Mouse (Mus musculus): ENCODE results near the gene Gse1. TPM values are rescaled to one million over a fixed set of nuclear protein-coding genes. Genes with fewer than 3 reads are reported as not detected.
A peak's percentile ranks its signal among the peaks of the same experiment; 100 is the strongest.
"Not testable (repeated sequence)": the region's sequence is repeated elsewhere in the genome, so short reads cannot be mapped to it uniquely, and the experiment has no call there.

Gene Gse1
- polyA plus RNA-seq, 1 experiment from 2014 or later = 17.8 TPM

GRCm38 (mm10) chr8:120328361-120329022, 100.2 kb downstream of the Gse1 start:
- DNase-seq (ENCODE audit: low spot score) (no peak), ATAC-seq (ENCODE audit: low FRiP score) (no peak)
- H3K4me3 ChIP-seq (ENCODE audit: low read depth, low read length) = no peak overlapping the region
- no peak overlapping the region for H3K27ac ChIP-seq (ENCODE audit: low read depth, low read length)
- peaks cover 14% of the 10 kb centered on the region for H3K4me1 ChIP-seq (replicated peaks; ENCODE audit: control insufficient read depth, insufficient read depth, low read length)
- no peaks in the 10 kb centered on the region for H3K36me3 ChIP-seq (ENCODE audit: control insufficient read depth, insufficient read depth, low read length)
- H3K9me3 ChIP-seq (ENCODE audit: control insufficient read depth, low read length) = no peaks in the 10 kb centered on the region
- H3K9ac ChIP-seq (ENCODE audit: low read depth, low read length) = no peak overlapping the region
- WGBS = 90% methylated on average over 13 of the region's 13 CpGs
- no peaks in the 10 kb centered on the region; the same call in 1 of the 2 replicates for H3K27me3 ChIP-seq (ENCODE audit: control insufficient read depth, insufficient read depth, low read length)
- no peak overlapping the region for H3K4me2 ChIP-seq (replicated peaks; ENCODE audit: low read depth, low read length)

- Histone ChIP-seq H3K27me3 (ENCODE audit: control insufficient read depth, insufficient read depth, low read length) (no peaks in the 10 kb centered on the region; the same call in 1 of the 2 replicates), H3K4me1 (replicated peaks; ENCODE audit: control insufficient read depth, insufficient read depth, low read length) (peaks cover 8% of the 10 kb centered on the region; the same call in 1 of the 2 replicates)
- 88% methylated on average over 11 of the region's 11 CpGs for WGBS
These were observed 100.9 kb downstream of the Gse1 start for GRCm38 (mm10) chr8:120329030-120329748.

GRCm38 (mm10) chr8:120331027-120331426, 102.8 kb downstream of the Gse1 start:
- no peaks in the 10 kb centered on the region for H3K36me3 ChIP-seq (ENCODE audit: control insufficient read depth, insufficient read depth, low read length)
- no peak overlapping the region for H3K4me3 ChIP-seq (ENCODE audit: low read depth, low read length)
- no peak overlapping the region for H3K9ac ChIP-seq (ENCODE audit: low read depth, low read length)
- H3K9me3 ChIP-seq (ENCODE audit: control insufficient read depth, low read length) = no peaks in the 10 kb centered on the region
- ATAC-seq (ENCODE audit: low FRiP score) = no peak
- DNase-seq (ENCODE audit: low spot score) = no peak
- peaks cover 21% of the 10 kb centered on the region for H3K4me1 ChIP-seq (replicated peaks; ENCODE audit: control insufficient read depth, insufficient read depth, low read length)
- H3K4me2 ChIP-seq (replicated peaks; ENCODE audit: low read depth, low read length) = no peak overlapping the region
- no peak overlapping the region for H3K27ac ChIP-seq (ENCODE audit: low read depth, low read length)
- WGBS = 81% methylated on average over 7 of the region's 7 CpGs
- H3K27me3 ChIP-seq (ENCODE audit: control insufficient read depth, insufficient read depth, low read length) = no peaks in the 10 kb centered on the region; the same call in 1 of the 2 replicates

More at GRCm38 (mm10) chr8:120329030-120329748, 100.9 kb downstream of the Gse1 start:
- ATAC-seq (ENCODE audit: low FRiP score) (no peak), DNase-seq (ENCODE audit: low spot score) (no peak)
- Histone ChIP-seq H3K36me3 (ENCODE audit: control insufficient read depth, insufficient read depth, low read length) (no peaks in the 10 kb centered on the region), H3K4me3 (ENCODE audit: low read depth, low read length) (no peak overlapping the region), H3K9me3 (ENCODE audit: control insufficient read depth, low read length) (no peaks in the 10 kb centered on the region), H3K4me2 (replicated peaks; ENCODE audit: low read depth, low read length) (no peak overlapping the region), H3K27ac (ENCODE audit: low read depth, low read length) (no peak overlapping the region), H3K9ac (ENCODE audit: low read depth, low read length) (no peak overlapping the region)

- no peaks in the 10 kb centered on the region; the same call in 1 of the 2 replicates for H3K27me3 ChIP-seq (ENCODE audit: control insufficient read depth, insufficient read depth, low read length)
These were observed 104.3 kb downstream of the Gse1 start for GRCm38 (mm10) chr8:120332379-120333229.

GRCm38 (mm10) chr8:120333681-120334080, 105.4 kb downstream of the Gse1 start:
- peaks cover 26% of the 10 kb centered on the region for H3K4me1 ChIP-seq (replicated peaks; ENCODE audit: control insufficient read depth, insufficient read depth, low read length)
- H3K4me2 ChIP-seq (replicated peaks; ENCODE audit: low read depth, low read length) = no peak overlapping the region
- WGBS = 90% methylated on average over 4 of the region's 4 CpGs
- H3K36me3 ChIP-seq (ENCODE audit: control insufficient read depth, insufficient read depth, low read length) = no peaks in the 10 kb centered on the region
- no peak overlapping the region for H3K27ac ChIP-seq (ENCODE audit: low read depth, low read length)
- ATAC-seq (ENCODE audit: low FRiP score) (no peak), DNase-seq (ENCODE audit: low spot score) (no peak)
- no peaks in the 10 kb centered on the region for H3K9me3 ChIP-seq (ENCODE audit: control insufficient read depth, low read length)
- no peak overlapping the region for H3K4me3 ChIP-seq (ENCODE audit: low read depth, low read length)
- no peak overlapping the region for H3K9ac ChIP-seq (ENCODE audit: low read depth, low read length)
- no peaks in the 10 kb centered on the region; the same call in 1 of the 2 replicates for H3K27me3 ChIP-seq (ENCODE audit: control insufficient read depth, insufficient read depth, low read length)

More at GRCm38 (mm10) chr8:120332379-120333229, 104.3 kb downstream of the Gse1 start:
- WGBS = 74% methylated on average over 16 of the region's 16 CpGs
- Histone ChIP-seq H3K4me3 (ENCODE audit: low read depth, low read length) (no peak overlapping the region), H3K4me2 (replicated peaks; ENCODE audit: low read depth, low read length) (no peak overlapping the region), H3K36me3 (ENCODE audit: control insufficient read depth, insufficient read depth, low read length) (no peaks in the 10 kb centered on the region), H3K27ac (ENCODE audit: low read depth, low read length) (no peak overlapping the region), H3K4me1 (replicated peaks; ENCODE audit: control insufficient read depth, insufficient read depth, low read length) (peaks cover 22% of the 10 kb centered on the region), H3K9ac (ENCODE audit: low read depth, low read length) (no peak overlapping the region), H3K9me3 (ENCODE audit: control insufficient read depth, low read length) (no peaks in the 10 kb centered on the region)
- ATAC-seq (ENCODE audit: low FRiP score) (no peak), DNase-seq (ENCODE audit: low spot score) (peak; percentile 66)

- not testable (repeated sequence) for H3K27me3 ChIP-seq (ENCODE audit: control insufficient read depth, insufficient read depth, low read length); H3K9me3 ChIP-seq (ENCODE audit: control insufficient read depth, low read length); H3K4me3 ChIP-seq (ENCODE audit: low read depth, low read length); H3K9ac ChIP-seq (ENCODE audit: low read depth, low read length); H3K36me3 ChIP-seq (ENCODE audit: control insufficient read depth, insufficient read depth, low read length); ATAC-seq (ENCODE audit: low FRiP score); H3K4me2 ChIP-seq (replicated peaks; ENCODE audit: low read depth, low read length); DNase-seq (ENCODE audit: low spot score)
- peak overlapping the region; percentile 95 for H3K27ac ChIP-seq (ENCODE audit: low read depth, low read length)
- WGBS = 56% methylated on average over 3 of the region's 3 CpGs
- peaks cover 26% of the 10 kb centered on the region for H3K4me1 ChIP-seq (replicated peaks; ENCODE audit: control insufficient read depth, insufficient read depth, low read length)
These were observed 106.0 kb downstream of the Gse1 start for GRCm38 (mm10) chr8:120334261-120334660.

- peaks cover 26% of the 10 kb centered on the region for H3K4me1 ChIP-seq (replicated peaks; ENCODE audit: control insufficient read depth, insufficient read depth, low read length)
- DNase-seq (ENCODE audit: low spot score) (peak; percentile 85), ATAC-seq (ENCODE audit: low FRiP score) (peak; percentile 61)
- H3K36me3 ChIP-seq (ENCODE audit: control insufficient read depth, insufficient read depth, low read length) = no peaks in the 10 kb centered on the region
- H3K27ac ChIP-seq (ENCODE audit: low read depth, low read length) = peak overlapping the region; percentile 95
- peak overlapping the region; percentile 44; the same call in 1 of the 2 replicates for H3K9ac ChIP-seq (ENCODE audit: low read depth, low read length)
- no peaks in the 10 kb centered on the region for H3K9me3 ChIP-seq (ENCODE audit: control insufficient read depth, low read length)
- H3K27me3 ChIP-seq (ENCODE audit: control insufficient read depth, insufficient read depth, low read length) = no peaks in the 10 kb centered on the region; the same call in 1 of the 2 replicates
- WGBS = 5% methylated on average over 5 of the region's 5 CpGs
- peak overlapping the region; percentile 5 for H3K4me2 ChIP-seq (replicated peaks; ENCODE audit: low read depth, low read length)
- no peak overlapping the region for H3K4me3 ChIP-seq (ENCODE audit: low read depth, low read length)
These were observed 106.6 kb downstream of the Gse1 start for GRCm38 (mm10) chr8:120334878-120335261.

- no peaks in the 10 kb centered on the region for H3K36me3 ChIP-seq (ENCODE audit: control insufficient read depth, insufficient read depth, low read length)
- H3K9ac ChIP-seq (ENCODE audit: low read depth, low read length) = peak overlapping the region; percentile 46; the same call in 1 of the 2 replicates
- peak overlapping the region; percentile 5 for H3K4me2 ChIP-seq (replicated peaks; ENCODE audit: low read depth, low read length)
- H3K27ac ChIP-seq (ENCODE audit: low read depth, low read length) = peak overlapping the region; percentile 95
- no peaks in the 10 kb centered on the region for H3K9me3 ChIP-seq (ENCODE audit: control insufficient read depth, low read length)
- peak; percentile 68 for ATAC-seq (ENCODE audit: low FRiP score)
- no peak overlapping the region for H3K4me3 ChIP-seq (ENCODE audit: low read depth, low read length)
- H3K27me3 ChIP-seq (ENCODE audit: control insufficient read depth, insufficient read depth, low read length) = no peaks in the 10 kb centered on the region; the same call in 1 of the 2 replicates
- peak; percentile 71 for DNase-seq (ENCODE audit: low spot score)
- WGBS = 1% methylated on average over 17 of the region's 17 CpGs
- peaks cover 26% of the 10 kb centered on the region for H3K4me1 ChIP-seq (replicated peaks; ENCODE audit: control insufficient read depth, insufficient read depth, low read length)
These were observed 107.2 kb downstream of the Gse1 start for GRCm38 (mm10) chr8:120335262-120336086.

Data from hindbrain, embryonic 11.5 days (tissue).